Mouse (Mus musculus): Measurements from ENCODE around the gene Mrpl58.

- TF ChIP-seq EP300 (IDR thresholded peaks at IDR 0.05; ENCODE audit: low read depth) (no peak), CTCF (IDR thresholded peaks at IDR 0.05; ENCODE audit: low read depth) (no peak)
Observed at GRCm38 (mm10) chr11:115447321-115447885, 43.9 kb downstream of the Mrpl58 start.
